Mouse (Mus musculus) gastrocnemius, adult 2 months (tissue): ENCODE results near the gene Anapc13. TPM values are rescaled to one million over a fixed set of nuclear protein-coding genes. Genes with fewer than 3 reads are reported as not detected.

Experiments used
- DNase-seq: peaks from one replicate; pipeline ENCODE4 v3.0.0; 2022
- H3K27ac ChIP-seq: fragments of 200-600 bp; 2 replicates; pipeline ENCODE4 v1.8.1; 2022; ENCODE audit warnings: mild to moderate bottlenecking
- H3K4me3 ChIP-seq: fragments of 200-600 bp; 2 replicates; pipeline ENCODE4 v1.8.1; 2022; ENCODE audit warnings: mild to moderate bottlenecking, moderate library complexity
- CTCF ChIP-seq: fragments of 200-600 bp; IDR thresholded peaks from 2 replicates; pipeline ENCODE4 v1.8.1; 2022; ENCODE audit warnings: antibody characterized with exemption, mild to moderate bottlenecking, moderate library complexity
- intact Hi-C: fragments of 180-260 bp; cut with DNase I; formaldehyde crosslinking; loops from one replicate; pipeline ENCODE4 v1.15.1; 2025
- total RNA-seq, 2 experiments: library from RNA; stranded (reverse); gene quantifications; 2 replicates each; pipeline ENCODE4 v1.2.3; 2021

Anapc13 gene
- total RNA-seq, 2 experiments from 2014 or later = 217 to 239 TPM

- H3K27ac ChIP-seq = no peak overlapping the region
- intact Hi-C loops = no loop called here
- no peak for TF ChIP-seq CTCF
- H3K4me3 ChIP-seq = no peak overlapping the region
- DNase-seq = no peak
Measured at GRCm38 (mm10) chr9:102656355-102657095, 30.4 kb downstream of the Anapc13 start.

GRCm38 (mm10) chr9:102668115-102668514 lies 42.0 kb downstream of the Anapc13 start:
- no peak for DNase-seq
- Histone ChIP-seq H3K27ac (no peak overlapping the region), H3K4me3 (no peak overlapping the region)
- intact Hi-C loops = no loop called here
- no peak for TF ChIP-seq CTCF

GRCm38 (mm10) chr9:102668906-102669305 lies 42.8 kb downstream of the Anapc13 start:
- no peak overlapping the region for H3K4me3 ChIP-seq
- no peak for TF ChIP-seq CTCF
- intact Hi-C loops = no loop called here
- DNase-seq = no peak
- no peak overlapping the region for H3K27ac ChIP-seq

- H3K4me3 ChIP-seq = no peak overlapping the region
- intact Hi-C loops = no loop called here
- TF ChIP-seq CTCF = no peak
- H3K27ac ChIP-seq = no peak overlapping the region
- DNase-seq = no peak
Measured at GRCm38 (mm10) chr9:102673381-102673780, 47.3 kb downstream of the Anapc13 start.

DNA sequence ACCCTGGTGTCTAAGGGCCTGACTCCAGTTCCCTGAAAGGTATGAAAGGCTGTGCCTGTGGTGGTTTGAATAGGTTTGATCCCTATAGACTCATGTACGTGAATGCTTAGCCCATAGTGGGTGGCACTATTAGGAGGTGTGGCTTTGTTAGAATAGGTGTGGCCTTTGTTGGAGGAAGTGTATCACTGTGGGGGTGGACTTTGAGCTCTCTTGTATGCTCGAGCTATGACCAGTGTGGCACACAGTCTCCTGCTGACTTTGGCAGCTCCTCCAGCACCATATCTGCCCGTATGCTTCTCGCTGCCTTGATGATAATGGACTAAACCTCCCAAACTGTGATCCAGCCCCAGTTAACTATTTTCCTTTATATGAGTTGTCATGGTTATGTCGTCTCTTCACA lies 49.8 kb downstream of the Anapc13 start:
- no peak for DNase-seq
- intact Hi-C loops = no loop called here
- H3K4me3 ChIP-seq = no peak overlapping the region
- TF ChIP-seq CTCF = no peak
- no peak overlapping the region for H3K27ac ChIP-seq

DNA sequence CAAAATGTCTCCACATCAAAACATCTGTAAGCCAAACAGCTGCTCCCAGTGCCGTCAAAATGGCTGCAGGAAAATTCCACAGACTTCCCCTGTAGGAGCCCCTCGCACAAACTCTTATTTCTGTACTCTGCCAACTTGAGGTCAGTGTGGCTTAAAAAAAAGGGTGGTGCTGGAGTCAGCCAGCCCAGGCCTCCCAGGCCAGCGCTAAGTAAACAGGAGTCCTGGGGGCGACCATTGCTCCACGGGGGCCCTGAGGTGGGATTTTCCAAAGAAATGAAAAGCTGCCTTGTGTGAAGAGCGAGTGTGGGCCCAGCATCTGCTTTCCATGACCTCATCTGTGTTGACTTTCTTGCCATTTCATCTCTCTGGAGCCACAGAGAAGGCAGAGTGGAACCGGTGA lies 55.4 kb downstream of the Anapc13 start:
- TF ChIP-seq CTCF = no peak
- no peak overlapping the region for H3K27ac ChIP-seq
- H3K4me3 ChIP-seq = no peak overlapping the region
- DNase-seq = no peak
- intact Hi-C loops = no loop called here

Other genes starting within 250 kb of the Anapc13 start
- gene Ky, start 120.5 kb upstream of the Anapc13 start, total RNA-seq = 100 to 1,000 TPM in 1 of 2 experiments, 10 to 100 TPM in 1; 97.3 to 101 TPM
- 10 to 100 TPM; 18.5 to 25.2 TPM for gene Cep63, start 238 bp downstream of the Anapc13 start, total RNA-seq
- gene Amotl2, start 90.4 kb downstream of the Anapc13 start, total RNA-seq = 10 to 100 TPM; 13.7 to 28.5 TPM
- gene Ryk, start 208.6 kb downstream of the Anapc13 start, total RNA-seq = 10 to 100 TPM; 47.6 to 51.4 TPM